Mouse (Mus musculus) heart, postnatal 25 days (tissue): ENCODE data around the gene Tmem26. TPM values are rescaled to one million over a fixed set of nuclear protein-coding genes. Genes with fewer than 3 reads are reported as not detected.
A peak's percentile ranks its signal among the peaks of the same experiment; 100 is the strongest.
"Not testable (repeated sequence)": the region's sequence is repeated elsewhere in the genome, so short reads cannot be mapped to it uniquely, and the experiment has no call there.

ENCODE experiments used
- DNase-seq: peaks from one replicate; pipeline ENCODE4 v3.0.0; 2022; ENCODE audit warnings: low spot score
- intact Hi-C: fragments of 180-260 bp; cut with DNase I; formaldehyde crosslinking; loops from one replicate; pipeline ENCODE4 v1.15.1; 2025
- total RNA-seq, 2 experiments: library from RNA; stranded (reverse); gene quantifications; 2 replicates each; pipeline ENCODE4 v1.2.3; 2021

The Tmem26 gene
- total RNA-seq, 2 experiments from 2014 or later = 0.26 to 0.28 TPM

GRCm38 (mm10) chr10:68738981-68739380, 15.5 kb downstream of the Tmem26 start:
- DNase-seq, intact Hi-C loops: not testable (repeated sequence)

- DNase-seq = no peak
Observed at GRCm38 (mm10) chr10:68740251-68740650, 16.8 kb downstream of the Tmem26 start.

DNA sequence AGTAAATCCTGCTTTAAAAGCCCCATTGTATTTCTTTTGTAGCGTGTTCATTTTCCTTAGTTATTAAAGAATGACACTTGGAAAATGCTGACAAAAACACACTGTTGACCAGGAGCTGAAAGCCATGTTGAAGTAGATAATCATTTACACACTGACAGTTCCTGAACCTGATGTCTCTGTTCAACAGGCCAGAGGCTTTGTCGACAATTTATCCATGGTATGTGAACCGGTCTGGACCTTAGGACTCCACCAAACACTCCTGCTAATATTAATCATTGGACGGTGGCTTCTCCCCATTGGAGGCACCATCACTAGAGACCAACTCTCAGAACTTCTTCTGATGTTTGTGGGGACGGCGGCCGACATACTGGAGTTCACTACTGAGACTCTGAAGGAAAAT, 27.5 kb downstream of the Tmem26 start:
- intact Hi-C loops = no loop called here
- no peak for DNase-seq

More at GRCm38 (mm10) chr10:68740251-68740650, 16.8 kb downstream of the Tmem26 start:
- intact Hi-C loops = no loop called here

DNA sequence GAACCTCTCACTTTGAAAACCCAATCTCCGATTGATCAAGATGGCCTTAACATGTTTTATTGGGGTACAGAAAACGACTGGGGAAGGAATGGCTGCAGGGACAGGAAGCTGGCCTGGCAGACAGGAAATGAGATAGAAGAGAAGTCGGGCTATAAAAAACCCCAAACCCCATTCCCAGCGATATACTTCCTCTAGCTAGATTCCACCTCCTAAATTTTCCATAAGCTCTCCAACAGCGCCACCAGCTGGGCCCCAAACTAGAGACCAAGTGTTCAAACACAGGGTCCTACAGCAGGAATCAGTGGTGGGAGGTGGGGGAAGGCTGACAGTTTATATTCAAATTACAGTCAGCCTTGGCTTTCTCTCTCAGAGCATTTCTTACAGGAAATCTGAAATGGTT, 35.8 kb downstream of the Tmem26 start:
- DNase-seq = no peak
- intact Hi-C loops = no loop called here

DNA sequence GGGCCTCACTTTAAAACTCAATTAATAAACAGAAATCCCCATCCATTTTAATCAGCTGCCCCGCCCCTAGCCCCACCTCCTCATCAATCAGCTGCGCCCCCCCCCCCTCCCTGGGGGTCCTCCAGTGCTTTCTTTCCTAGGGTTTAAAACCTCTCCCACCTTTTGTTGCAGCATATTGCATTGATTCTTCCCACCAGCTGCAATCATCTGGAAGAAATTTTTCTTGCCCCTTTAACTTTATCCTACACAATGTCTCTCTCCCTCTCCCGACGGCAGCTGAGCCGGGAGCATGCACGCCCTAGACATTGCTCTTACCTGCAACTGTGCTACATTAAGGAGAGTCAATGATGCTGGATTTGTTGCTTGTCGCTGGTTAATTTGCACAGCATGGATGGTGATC, 36.3 kb downstream of the Tmem26 start:
- DNase-seq = no peak
- intact Hi-C loops = no loop called here

- DNase-seq = no peak
- intact Hi-C loops = no loop called here
Observed at GRCm38 (mm10) chr10:68781067-68781868, 57.8 kb downstream of the Tmem26 start.

DNA sequence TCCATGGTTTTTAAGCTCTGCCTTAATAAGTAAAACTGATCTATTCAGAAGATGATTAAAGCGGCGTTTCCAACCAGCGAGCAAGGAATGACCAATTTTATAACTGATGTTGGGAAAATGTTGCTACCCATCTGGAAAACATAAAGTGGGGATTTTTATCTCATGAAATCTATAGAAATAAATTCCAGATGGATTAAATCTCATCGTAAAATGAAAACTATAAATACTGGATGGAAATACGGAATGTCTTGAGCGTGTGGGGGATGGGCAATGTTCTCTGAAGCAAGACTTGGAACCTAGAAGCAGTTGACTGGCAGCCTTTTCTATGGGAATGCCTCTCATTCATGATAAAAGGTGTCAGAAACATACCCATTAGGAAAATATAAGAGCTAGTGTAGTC, 59.3 kb downstream of the Tmem26 start:
- no peak for DNase-seq
- intact Hi-C loops = no loop called here

DNA sequence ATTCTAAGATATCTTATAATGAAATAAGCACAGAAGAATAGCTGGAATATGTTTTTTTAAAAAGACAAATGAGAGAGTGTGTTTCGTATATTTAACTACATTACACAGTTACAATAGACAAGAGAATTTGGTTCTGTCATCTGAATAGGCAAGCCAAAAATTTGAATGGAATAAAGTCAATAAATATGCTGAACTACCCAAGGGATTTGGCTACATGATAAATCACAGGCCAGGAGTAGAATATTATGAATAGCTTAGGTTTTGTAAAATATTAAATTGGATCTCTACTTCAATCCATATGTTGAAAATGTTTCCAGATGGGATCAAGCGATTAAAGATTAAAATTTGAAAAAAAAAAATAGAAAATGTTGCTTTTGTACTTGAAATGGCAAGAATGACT, 60.4 kb downstream of the Tmem26 start:
- no peak for DNase-seq
- intact Hi-C loops = no loop called here

GRCm38 (mm10) chr10:68784463-68784862, 61.0 kb downstream of the Tmem26 start:
- no peak for DNase-seq
- intact Hi-C loops = no loop called here

DNA sequence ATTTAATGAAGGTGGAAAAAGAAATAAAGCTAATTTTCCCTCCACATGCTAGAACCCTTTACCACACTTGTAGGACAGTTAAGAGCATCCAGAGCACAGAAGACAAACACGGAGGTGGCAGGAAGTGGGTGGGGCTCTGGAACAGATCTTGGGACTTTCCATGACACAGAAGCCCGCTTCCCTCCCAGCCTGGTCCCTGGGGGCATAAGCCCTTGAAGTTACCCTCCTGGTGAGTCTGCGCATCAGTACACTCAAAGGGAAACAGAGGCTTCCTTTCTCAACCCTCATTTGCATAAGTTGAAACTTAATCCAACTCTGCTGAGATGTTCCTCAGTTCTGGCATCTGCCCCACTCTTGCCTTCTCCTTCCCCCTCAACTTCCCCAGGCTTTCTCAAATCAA, 72.0 kb downstream of the Tmem26 start:
- DNase-seq = peak; percentile 58
- intact Hi-C loops = loop anchor here (5.0 kb wide), 1 partner anchor 47 kb away; no protein-coding TSS in a partner anchor

DNA sequence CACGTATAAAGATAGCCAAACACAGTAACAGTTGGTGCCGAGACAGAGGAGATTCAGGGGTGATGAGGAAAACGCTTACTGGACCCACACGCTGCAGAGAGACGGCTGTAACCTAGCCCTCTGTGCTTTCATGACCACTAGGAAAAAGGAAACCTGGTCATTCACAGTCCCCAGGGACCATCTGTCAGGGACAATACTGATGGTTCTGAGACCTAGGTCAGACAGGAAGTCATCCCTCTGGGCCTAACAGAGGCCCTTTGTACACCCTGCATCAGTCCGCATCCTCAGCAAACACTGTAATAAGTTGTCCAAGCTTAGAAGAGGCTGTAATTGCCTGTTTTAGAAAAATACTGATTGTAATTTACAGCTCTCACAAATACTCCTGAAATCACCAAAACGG, 76.4 kb downstream of the Tmem26 start:
- intact Hi-C loops = loop anchor here (5.0 kb wide), 1 partner anchor 42 kb away; no protein-coding TSS in a partner anchor
- DNase-seq = no peak

DNA sequence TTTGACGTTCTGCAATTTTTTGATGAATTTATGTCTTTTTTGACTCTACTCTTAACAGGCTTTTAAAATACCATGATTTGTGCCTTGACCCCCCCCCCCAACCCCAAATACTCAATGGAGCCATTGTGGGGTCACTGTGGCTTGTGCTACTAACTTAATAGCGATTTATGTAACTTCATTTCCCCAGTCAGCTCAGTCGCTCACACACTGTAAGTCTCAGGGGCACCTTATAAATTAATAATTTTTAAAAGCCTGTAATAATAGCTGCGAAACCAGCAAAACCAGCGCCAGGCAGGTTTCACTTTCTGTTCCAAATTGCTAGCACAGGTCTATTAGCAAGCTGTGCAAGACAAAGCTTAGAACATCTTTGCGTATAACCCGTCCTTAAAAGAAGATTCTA, 76.9 kb downstream of the Tmem26 start:
- no peak for DNase-seq
- intact Hi-C loops = no loop called here

GRCm38 (mm10) chr10:68806328-68806727, 82.9 kb downstream of the Tmem26 start:
- DNase-seq = no peak
- intact Hi-C loops = no loop called here

DNA sequence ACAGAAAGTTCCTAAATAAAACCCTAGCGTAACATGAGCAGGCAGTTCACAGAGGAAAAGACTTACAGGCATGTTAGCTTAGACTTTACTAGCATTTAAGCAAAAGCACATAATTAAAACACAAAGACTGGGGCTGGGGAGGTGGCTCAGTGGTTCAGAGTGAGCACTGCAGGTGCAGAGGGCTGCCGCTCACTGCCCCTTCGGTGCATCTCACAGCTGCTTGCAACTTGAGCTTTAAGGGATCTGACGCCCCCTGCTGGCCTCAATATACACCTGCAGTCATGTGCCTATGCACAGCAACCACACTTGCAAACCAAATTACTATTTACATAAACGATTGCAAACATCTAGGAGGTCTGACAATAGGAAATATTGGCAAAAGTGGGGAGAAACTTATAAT, 87.5 kb downstream of the Tmem26 start:
- intact Hi-C loops = no loop called here
- DNase-seq = no peak

DNA sequence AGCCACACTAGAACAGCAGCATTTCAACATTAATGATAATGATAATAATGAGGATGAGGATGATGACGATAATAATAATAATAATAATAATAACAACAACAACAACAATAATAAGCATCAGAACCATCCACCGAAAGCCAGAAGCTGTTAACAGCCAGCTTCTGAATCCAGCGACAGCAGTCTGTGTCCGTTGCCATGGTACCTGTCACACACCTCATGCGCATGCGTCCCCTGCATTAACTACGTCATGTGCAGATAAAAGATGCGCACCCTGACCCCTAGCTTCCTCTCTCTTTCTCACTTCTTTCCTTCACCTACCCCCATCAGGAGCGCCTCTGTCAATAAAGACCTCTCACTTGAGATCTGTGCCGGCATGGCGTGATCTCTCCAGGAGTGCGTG, 89.3 kb downstream of the Tmem26 start:
- DNase-seq = no peak
- intact Hi-C loops = no loop called here

- intact Hi-C loops = no loop called here
- no peak for DNase-seq
Observed at GRCm38 (mm10) chr10:68817281-68817680, 93.8 kb downstream of the Tmem26 start.

GRCm38 (mm10) chr10:68818065-68818759, 94.8 kb downstream of the Tmem26 start:
- no peak for DNase-seq
- intact Hi-C loops = no loop called here

DNA sequence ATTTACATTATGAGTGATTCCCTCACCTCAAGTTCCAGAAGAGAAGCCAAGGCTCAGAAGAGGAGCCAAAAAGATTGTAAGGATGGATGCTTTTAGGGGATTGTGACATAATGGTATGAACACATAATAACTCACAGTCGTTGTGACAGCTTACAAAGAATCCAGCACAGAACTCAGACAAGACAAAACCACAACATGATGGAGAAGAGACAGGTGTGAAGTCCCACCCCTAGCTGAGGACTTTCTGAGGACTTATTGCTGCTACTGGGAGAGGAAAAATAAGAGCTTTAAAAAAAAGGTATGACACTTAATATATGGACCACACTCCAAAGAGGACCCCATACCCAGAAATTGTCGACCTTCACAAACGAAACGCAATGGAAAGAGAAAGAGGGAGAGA, 101.1 kb downstream of the Tmem26 start:
- intact Hi-C loops = no loop called here
- DNase-seq = no peak
